8 mouse cellular contexts compared by ENCODE assay signal in the genomic region with DNA sequence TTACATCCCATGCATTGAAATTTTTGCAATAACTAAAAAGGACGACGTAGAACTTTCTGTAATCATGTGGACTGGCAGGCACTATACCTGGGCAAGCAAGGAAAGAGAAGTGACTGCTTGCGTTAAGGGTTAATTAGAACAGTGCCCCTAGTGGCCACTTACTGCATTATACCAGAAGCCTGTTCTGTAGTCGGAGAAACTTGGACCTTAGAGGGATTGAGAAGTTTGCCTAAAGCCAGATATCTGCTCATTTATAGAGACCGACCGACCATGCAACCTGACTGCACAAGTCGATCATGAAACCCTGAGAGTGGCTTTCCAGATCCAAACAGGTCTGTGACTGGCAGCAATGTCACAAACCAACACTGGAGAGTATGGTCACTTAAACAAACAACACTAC. TPM values are rescaled to one million over a fixed set of nuclear protein-coding genes. Genes with fewer than 3 reads are reported as not detected.
DNase-seq lines count a peak whose midpoint lies in the region; ATAC-seq and TF ChIP-seq lines count a peak whose summit lies in the region.

No protein-coding gene starts in this region.

- H3K4me2 ChIP-seq in limb, embryonic 14.5 days (replicated peaks; ENCODE audit: low read depth, low read length, severe bottlenecking) = no peak overlapping the region

- no peaks in the 10 kb centered on the region for H3K27me3 ChIP-seq in kidney, adult 2 months (replicated peaks; ENCODE audit: control insufficient read depth, insufficient read depth, low read length)
- H3K27me3 ChIP-seq in MEL (ENCODE audit: control insufficient read depth in 1 of 2, insufficient read depth in 2 of 2, low read length in 2 of 2) = no peaks in the 10 kb centered on the region
- no peaks in the 10 kb centered on the region for H3K27me3 ChIP-seq in limb, embryonic 14.5 days (ENCODE audit: control insufficient read depth, insufficient read depth, low read length)

- TF ChIP-seq POLR2A in kidney, adult 2 months (IDR thresholded peaks at IDR 0.05; ENCODE audit: low read depth, low read length) = no peak
- no peak for TF ChIP-seq POLR2A in MEL (IDR thresholded peaks at IDR 0.05; ENCODE audit: control insufficient read depth in 1 of 2, insufficient read depth in 1 of 2, low read depth in 1 of 2, low read length in 2 of 2, poor library complexity in 1 of 2)
- TF ChIP-seq POLR2A in limb, embryonic 14.5 days (IDR thresholded peaks at IDR 0.05; ENCODE audit: borderline replicate concordance, extremely low read depth, insufficient read depth, insufficient read length) = no peak

- TF ChIP-seq EP300 in MEL (IDR thresholded peaks at IDR 0.05; ENCODE audit: low read depth in 1 of 2, low read length in 2 of 2) = no peak

- no peak for ATAC-seq in limb, embryonic 14.5 days (ENCODE audit: low FRiP score, low read depth)

- no peaks in the 10 kb centered on the region for H3K36me3 ChIP-seq in kidney, adult 2 months (ENCODE audit: control insufficient read depth, insufficient read depth, low read length)
- peaks cover 0 to 32% of the 10 kb centered on the region in 2 experiments; a peak in 2 of 4 replicates for H3K36me3 ChIP-seq in MEL (ENCODE audit: control insufficient read depth in 1 of 2, insufficient read depth in 2 of 2, low read length in 2 of 2)
- H3K36me3 ChIP-seq in limb, embryonic 14.5 days (ENCODE audit: control insufficient read depth, insufficient read depth, low read length) = no peaks in the 10 kb centered on the region

- 15% methylated on average over 7 of the region's 7 CpGs for WGBS in kidney, adult 2 months
- WGBS in limb, embryonic 14.5 days = 19% methylated on average over 7 of the region's 7 CpGs

- H3K79me2 ChIP-seq in MEL (ENCODE audit: control insufficient read depth, insufficient read depth, low read length, poor library complexity) = no peaks in the 10 kb centered on the region

- TF ChIP-seq CTCF in kidney, adult 2 months (conservative IDR thresholded peaks at IDR 0.05; ENCODE audit: insufficient read depth, insufficient read length, low read depth, low read length) = peak; percentile 39; the same call in 1 of the 2 replicates
- peak; percentile 14 to 62 (median 56); a peak in 4 of 6 replicates for TF ChIP-seq CTCF in MEL (IDR thresholded peaks at IDR 0.05 in 2 of 3, conservative IDR thresholded peaks at IDR 0.05 in 1 of 3; ENCODE audit: control insufficient read depth in 1 of 3, insufficient read depth in 1 of 3, low read depth in 2 of 3, low read length in 3 of 3, poor library complexity in 1 of 3, severe bottlenecking in 1 of 3)

- TF ChIP-seq RAD21 in MEL (IDR thresholded peaks at IDR 0.05; ENCODE audit: low read depth, low read length) = no peak

- peak; percentile 75 for DNase-seq in kidney, adult 2 months
- no peak for DNase-seq in kidney, adult 11 months
- DNase-seq in MEL (ENCODE audit: low read depth, low spot score) = peak; percentile 79
- peak; percentile 22 for DNase-seq in embryo, embryonic 11.5 days (ENCODE audit: low read depth, low spot score)
- peak; percentile 80 for DNase-seq in limb, embryonic 14.5 days (ENCODE audit: low spot score)
- DNase-seq in retina, adult 2 months (ENCODE audit: low read depth, low spot score) = peak; percentile 23
- no peak for DNase-seq in adrenal gland, postnatal 36 days
- DNase-seq in cerebellum, adult 9-11 months = no peak

- no peak overlapping the region for H3K4me3 ChIP-seq in kidney, adult 2 months (ENCODE audit: insufficient read depth, low read depth, low read length)
- H3K4me3 ChIP-seq in MEL (ENCODE audit: control insufficient read depth in 1 of 2, insufficient read depth in 1 of 2, low read depth in 2 of 2, low read length in 2 of 2) = peak overlapping the region; percentile 13 to 28; a peak in 3 of 4 replicates
- no peak overlapping the region for H3K4me3 ChIP-seq in limb, embryonic 14.5 days (replicated peaks; ENCODE audit: low read length)

- H3K27ac ChIP-seq in kidney, adult 2 months (ENCODE audit: insufficient read depth, low read depth, low read length) = peak overlapping the region; percentile 83
- peak overlapping the region; percentile 99 for H3K27ac ChIP-seq in MEL (ENCODE audit: control insufficient read depth, low read depth, low read length)
- H3K27ac ChIP-seq in limb, embryonic 14.5 days (replicated peaks; ENCODE audit: low read depth, low read length) = no peak overlapping the region

- no peaks in the 10 kb centered on the region for H3K9me3 ChIP-seq in MEL (replicated peaks; ENCODE audit: insufficient read depth, low read length)
- no peaks in the 10 kb centered on the region for H3K9me3 ChIP-seq in limb, embryonic 14.5 days (ENCODE audit: control insufficient read depth, low read length)

- peaks cover 25% of the 10 kb centered on the region for H3K4me1 ChIP-seq in kidney, adult 2 months (ENCODE audit: control insufficient read depth, insufficient read depth, low read length)
- H3K4me1 ChIP-seq in MEL (ENCODE audit: control insufficient read depth in 1 of 2, insufficient read depth in 2 of 2, low read length in 2 of 2) = peaks cover 4 to 25% of the 10 kb centered on the region in 2 experiments
- no peaks in the 10 kb centered on the region for H3K4me1 ChIP-seq in limb, embryonic 14.5 days (ENCODE audit: control insufficient read depth, insufficient read depth, low read length)

- peak overlapping the region; percentile 73 for H3K9ac ChIP-seq in MEL (ENCODE audit: control insufficient read depth, low read depth, low read length, poor library complexity, severe bottlenecking)
- no peak overlapping the region for H3K9ac ChIP-seq in limb, embryonic 14.5 days (ENCODE audit: low read depth, low read length, severe bottlenecking)

TF ChIP-seq in MEL, 35 proteins besides CTCF, POLR2A, EP300 and RAD21:
- TF ChIP-seq SIN3A (IDR thresholded peaks at IDR 0.05; ENCODE audit: low read length) = 0 out of 2 replicates have a peak, but pooled peaks have one; percentile 32
- TF ChIP-seq ETS1 (IDR thresholded peaks at IDR 0.05; ENCODE audit: low read depth, low read length) = peak; percentile 11; the same call in 1 of the 2 replicates
- no peak for TF ChIP-seq TCF12 (IDR thresholded peaks at IDR 0.05; ENCODE audit: low read depth, low read length)
- TF ChIP-seq MYC (IDR thresholded peaks at IDR 0.05; ENCODE audit: low read depth, low read length) = 0 out of 2 replicates have a peak, but pooled peaks have one; percentile 53
- TF ChIP-seq MYB (IDR thresholded peaks at IDR 0.05; ENCODE audit: low read depth, low read length) = no peak
- no peak for TF ChIP-seq MAZ (IDR thresholded peaks at IDR 0.05; ENCODE audit: low read depth, low read length)
- no peak for TF ChIP-seq NELFE (IDR thresholded peaks at IDR 0.05; ENCODE audit: low read depth, low read length)

RNA-seq across cellular contexts. Expression of gene Adgrg1, which starts 8.0 kb away (rescaled TPM):
- polyA plus RNA-seq in kidney, adult 2 months (2012; rRNA removed) = 342 and 447 TPM in 2 replicates
- 4.2 and 7.2 TPM in 2 replicates for total RNA-seq in MEL (2012; rRNA removed)
- polyA plus RNA-seq in MEL (2012; ENCODE audit: insufficient read depth in 1 of 2, insufficient read length in 2 of 2, low read depth in 1 of 2, low replicate concordance in 2 of 2, missing spikeins in 1 of 2) = 10 to 100 TPM in 1 of 2 experiments, not detected in 1; 33.2 TPM
- 25.6 and 35.2 TPM in 2 replicates for polyA plus RNA-seq in limb, embryonic 14.5 days (2012; rRNA removed)
- 17.6 and 20.4 TPM in 2 replicates for polyA plus RNA-seq in limb, embryonic 14.5 days (2014; fragmentation: Nextera tagmentation; extraction: Ambion mirVana)
- 10 to 100 TPM; 15.1 to 23.4 TPM for total RNA-seq in adrenal gland, postnatal 36 days (2021)

RNA-seq across cellular contexts. Expression of gene Adgrg5, which starts 43.1 kb away (rescaled TPM):
- 0.56 and 2.6 TPM in 2 replicates for polyA plus RNA-seq in kidney, adult 2 months (2012; rRNA removed)
- total RNA-seq in MEL (2012; rRNA removed) = 0.04 and 0.07 TPM in 2 replicates
- 1 to 10 TPM in 1 of 2 experiments, not detected in 1; 1.3 TPM for polyA plus RNA-seq in MEL (2012; ENCODE audit: insufficient read depth in 1 of 2, insufficient read length in 2 of 2, low read depth in 1 of 2, low replicate concordance in 2 of 2, missing spikeins in 1 of 2)
- polyA plus RNA-seq in limb, embryonic 14.5 days (2012; rRNA removed) = 0.45 and 0.90 TPM in 2 replicates
- 0.23 and 0.33 TPM in 2 replicates for polyA plus RNA-seq in limb, embryonic 14.5 days (2014; fragmentation: Nextera tagmentation; extraction: Ambion mirVana)
- total RNA-seq in adrenal gland, postnatal 36 days (2021) = 1 to 10 TPM in 1 of 2 experiments, under 1 TPM in 1; 0.33 to 1.3 TPM

RNA-seq across cellular contexts. Expression of gene Ccdc102a, which starts 48.7 kb away (rescaled TPM):
- polyA plus RNA-seq in kidney, adult 2 months (2012; rRNA removed) = 5.7 and 6.8 TPM in 2 replicates
- 1.6 and 1.7 TPM in 2 replicates for total RNA-seq in MEL (2012; rRNA removed)
- polyA plus RNA-seq in MEL (2012; ENCODE audit: insufficient read depth in 1 of 2, insufficient read length in 2 of 2, low read depth in 1 of 2, low replicate concordance in 2 of 2, missing spikeins in 1 of 2) = 1 to 10 TPM in 1 of 2 experiments, not detected in 1; 6.8 TPM
- 60.1 and 60.7 TPM in 2 replicates for polyA plus RNA-seq in limb, embryonic 14.5 days (2012; rRNA removed)
- polyA plus RNA-seq in limb, embryonic 14.5 days (2014; fragmentation: Nextera tagmentation; extraction: Ambion mirVana) = 52.9 and 66.3 TPM in 2 replicates
- total RNA-seq in adrenal gland, postnatal 36 days (2021) = 1 to 10 TPM; 7.6 to 8.6 TPM

RNA-seq across cellular contexts. Expression of gene Adgrg3, which starts 50.9 kb away (rescaled TPM):
- 9.9 and 12.7 TPM in 2 replicates for polyA plus RNA-seq in kidney, adult 2 months (2012; rRNA removed)
- not detected in 2 replicates for total RNA-seq in MEL (2012; rRNA removed)
- polyA plus RNA-seq in MEL (2012; ENCODE audit: insufficient read depth in 1 of 2, insufficient read length in 2 of 2, low read depth in 1 of 2, low replicate concordance in 2 of 2, missing spikeins in 1 of 2) = under 1 TPM in 1 of 2 experiments, not detected in 1; 0.08 TPM
- polyA plus RNA-seq in limb, embryonic 14.5 days (2012; rRNA removed) = 6.7 and 8.0 TPM in 2 replicates
- polyA plus RNA-seq in limb, embryonic 14.5 days (2014; fragmentation: Nextera tagmentation; extraction: Ambion mirVana) = 3.3 and 4.3 TPM in 2 replicates
- 1 to 10 TPM; 3.2 to 3.7 TPM for total RNA-seq in adrenal gland, postnatal 36 days (2021)

Comparison
In these comparisons a context has a peak if more than half of its experiments do, and no peak if none do; other contexts are left out.
1. DNase-seq: peak in kidney, adult 2 months (single experiment), MEL (single experiment), embryo, embryonic 11.5 days (single experiment), limb, embryonic 14.5 days (single experiment) and retina, adult 2 months (single experiment); none in kidney, adult 11 months (single experiment), adrenal gland, postnatal 36 days (0 of 2) and cerebellum, adult 9-11 months (single experiment).
2. H3K4me3 ChIP-seq: peak in MEL (2 of 2); none in kidney, adult 2 months (single experiment) and limb, embryonic 14.5 days (single experiment).